Mouse (Mus musculus) gastrocnemius, postnatal 4 days (tissue): Measurements from ENCODE around the gene Ptms. TPM values are rescaled to one million over a fixed set of nuclear protein-coding genes. Genes with fewer than 3 reads are reported as not detected.

Source experiments
- DNase-seq, 2 experiments: peaks; one replicate each; pipeline ENCODE4 v3.0.0; 2021 to 2022; ENCODE audit warnings: low spot score in 2 of 2, mixed read lengths in 2 of 2
- total RNA-seq, 2 experiments: library from RNA; stranded (reverse); gene quantifications; 2 replicates each; pipeline ENCODE4 v1.2.3; 2021

Ptms gene
- total RNA-seq, 2 experiments from 2014 or later, result 395 to 409 TPM

GRCm38 (mm10) chr6:124865766-124866362 lies 54.0 kb downstream of the Ptms start:
- no peak for DNase-seq

Other genes with a start within 250 kb of the Ptms start
- 10 to 100 TPM; 71.0 to 82.6 TPM for gene Emg1, start 207.9 kb downstream of the Ptms start, total RNA-seq
- 100 to 1,000 TPM; 234 to 238 TPM for gene Phb2, start 207.8 kb downstream of the Ptms start, total RNA-seq
- gene Ptpn6, start 181.4 kb downstream of the Ptms start, total RNA-seq, result 1 to 10 TPM; 4.6 to 6.4 TPM
- 100 to 1,000 TPM; 177 to 209 TPM for gene Grcc10, start 178.7 kb downstream of the Ptms start, total RNA-seq
- under 1 TPM in 1 of 2 experiments, not detected in 1; 0.83 TPM for gene Gm45234, start 164.1 kb downstream of the Ptms start, total RNA-seq
- 10 to 100 TPM; 52.9 to 66.5 TPM for gene Atn1, start 163.6 kb downstream of the Ptms start, total RNA-seq
- 1 to 10 TPM; 6.0 to 6.5 TPM for gene Eno2, start 150.4 kb downstream of the Ptms start, total RNA-seq
- not detected for gene Lrrc23, start 140.4 kb downstream of the Ptms start, total RNA-seq
- gene Spsb2, start 111.4 kb downstream of the Ptms start, total RNA-seq, result 10 to 100 TPM; 10.5 to 11.7 TPM
- 1,000 to 10,000 TPM; 2,059 to 2,144 TPM for gene Tpi1, start 105.8 kb downstream of the Ptms start, total RNA-seq
- 10 to 100 TPM; 81.7 to 85.9 TPM for gene Usp5, start 90.6 kb downstream of the Ptms start, total RNA-seq
- 10 to 100 TPM; 27.9 to 28.2 TPM for gene Cdca3, start 90.6 kb downstream of the Ptms start, total RNA-seq
- 10 to 100 TPM; 13.6 to 14.3 TPM for gene Gnb3, start 79.8 kb downstream of the Ptms start, total RNA-seq
- gene P3h3, start 62.4 kb downstream of the Ptms start, total RNA-seq, result 10 to 100 TPM; 57.3 to 62.8 TPM
- 1 to 10 TPM; 1.2 to 1.3 TPM for gene Gpr162, start 56.1 kb downstream of the Ptms start, total RNA-seq
- 1 to 10 TPM; 1.4 to 1.7 TPM for gene Cd4, start 31.9 kb downstream of the Ptms start, total RNA-seq
- 1 to 10 TPM; 1.1 to 1.2 TPM for gene Lag3, start 8.4 kb downstream of the Ptms start, total RNA-seq
- gene Mlf2, start 11.3 kb upstream of the Ptms start, total RNA-seq, result 100 to 1,000 TPM; 236 to 238 TPM
- 10 to 100 TPM; 86.3 to 86.8 TPM for gene Cops7a, start 45.4 kb upstream of the Ptms start, total RNA-seq
- gene Pianp, start 76.6 kb upstream of the Ptms start, total RNA-seq, result under 1 TPM; 0.56 to 0.67 TPM
- 10 to 100 TPM; 28.1 to 32.8 TPM for gene Zfp384, start 89.0 kb upstream of the Ptms start, total RNA-seq
- gene Ing4, start 119.7 kb upstream of the Ptms start, total RNA-seq, result 10 to 100 TPM; 54.1 to 54.2 TPM
- 1 to 10 TPM; 3.9 to 4.6 TPM for gene Acrbp, start 129.6 kb upstream of the Ptms start, total RNA-seq
- gene Lpar5, start 147.8 kb upstream of the Ptms start, total RNA-seq, result under 1 TPM; 0.20 to 0.31 TPM
- 100 to 1,000 TPM; 160 to 164 TPM for gene Chd4, start 175.9 kb upstream of the Ptms start, total RNA-seq
- gene Nop2, start 211.8 kb upstream of the Ptms start, total RNA-seq, result 10 to 100 TPM; 26.7 to 28.5 TPM
- 100 to 1,000 TPM in 1 of 2 experiments, 10 to 100 TPM in 1; 90.6 to 108 TPM for gene Iffo1, start 225.1 kb upstream of the Ptms start, total RNA-seq
- 1,000 to 10,000 TPM; 5,945 to 6,079 TPM for gene Gapdh, start 246.4 kb upstream of the Ptms start, total RNA-seq